Mouse (Mus musculus) CD4-positive, CD25-positive, alpha-beta regulatory T cell, adult 4 months (primary cell): ENCODE results near the gene Oas1g. TPM values are rescaled to one million over a fixed set of nuclear protein-coding genes. Genes with fewer than 3 reads are reported as not detected.
"Not testable (repeated sequence)": the region's sequence is repeated elsewhere in the genome, so short reads cannot be mapped to it uniquely, and the experiment has no call there.

Experiments
- ATAC-seq: one replicate; pipeline ENCODE4 v1.8.0; 2017
- polyA plus RNA-seq, 2 experiments: library from polyadenylated mRNA; unstranded; fragments of 100-300 nt; shearing (Covaris generic); gene quantifications; one replicate each; pipeline ENCODE4 v1.2.1; 2017

The Oas1g gene
- polyA plus RNA-seq, 2 experiments from 2014 or later: 1.2 TPM; not detected in 1

GRCm38 (mm10) chr5:120890026-120890425, 2.6 kb upstream of the Oas1g start:
- no peak for ATAC-seq

GRCm38 (mm10) chr5:120888294-120888815, 942 bp upstream of the Oas1g start:
- not testable (repeated sequence) for ATAC-seq

DNA sequence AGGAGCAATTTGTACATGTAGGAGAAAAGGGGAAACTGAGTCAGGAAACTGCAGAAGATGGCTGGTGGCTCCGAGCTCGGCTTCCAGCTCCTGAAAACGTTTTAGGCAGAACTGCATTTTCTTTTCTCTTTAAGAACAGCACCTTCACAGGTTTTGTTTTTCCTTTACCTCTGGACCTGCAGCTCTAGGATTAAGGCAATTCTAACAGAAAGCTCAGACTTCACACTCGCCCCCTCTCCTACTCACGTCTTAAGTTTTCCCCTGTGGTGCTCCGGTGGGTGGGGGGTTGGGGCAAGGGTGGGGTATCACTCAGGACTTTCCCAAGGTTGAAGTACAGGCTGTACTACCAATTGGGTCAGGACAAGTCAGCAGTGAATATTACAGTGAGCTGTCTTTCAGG, 418 bp upstream of the Oas1g start:
- no peak for ATAC-seq

GRCm38 (mm10) chr5:120881681-120882080, 5.7 kb downstream of the Oas1g start:
- ATAC-seq: not testable (repeated sequence)

DNA sequence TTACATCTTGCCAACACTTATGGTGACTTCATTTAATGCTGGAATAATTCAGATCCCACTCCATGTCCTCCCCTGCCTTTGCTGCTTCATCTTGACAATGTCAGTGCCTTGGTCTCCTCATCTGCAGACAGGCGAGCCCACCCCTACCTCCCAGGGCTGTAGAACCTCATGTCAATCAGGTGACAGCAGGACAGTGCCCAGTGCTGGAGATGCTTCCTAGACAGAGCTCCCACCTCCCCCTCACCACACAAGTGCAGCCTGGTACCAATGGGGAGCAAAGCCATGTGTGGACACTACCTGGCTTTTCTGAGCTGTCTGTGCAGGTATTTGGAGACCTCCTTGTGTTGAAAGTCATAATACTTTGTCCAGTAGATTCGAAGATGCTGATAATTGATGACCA, 8.6 kb downstream of the Oas1g start:
- not testable (repeated sequence) for ATAC-seq

DNA sequence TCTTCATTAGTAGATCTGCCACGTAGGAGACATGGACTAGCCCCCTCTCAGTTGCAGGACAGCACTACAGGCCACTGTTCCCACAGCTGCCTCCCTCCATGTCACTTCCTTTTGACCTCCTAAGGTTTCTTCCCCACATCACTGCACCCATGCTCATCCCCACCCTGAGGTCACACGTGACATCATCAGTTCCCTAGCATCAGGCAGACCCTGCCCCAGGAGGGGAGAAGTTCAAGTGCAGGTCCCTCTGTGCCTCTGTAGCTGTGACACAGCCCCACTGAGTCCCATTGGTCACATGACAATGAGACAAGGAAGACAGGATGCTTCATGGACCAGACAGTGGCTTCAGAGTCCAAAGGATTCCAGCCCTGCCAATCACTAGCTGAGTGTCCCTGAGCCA, 10.0 kb downstream of the Oas1g start:
- not testable (repeated sequence) for ATAC-seq

DNA sequence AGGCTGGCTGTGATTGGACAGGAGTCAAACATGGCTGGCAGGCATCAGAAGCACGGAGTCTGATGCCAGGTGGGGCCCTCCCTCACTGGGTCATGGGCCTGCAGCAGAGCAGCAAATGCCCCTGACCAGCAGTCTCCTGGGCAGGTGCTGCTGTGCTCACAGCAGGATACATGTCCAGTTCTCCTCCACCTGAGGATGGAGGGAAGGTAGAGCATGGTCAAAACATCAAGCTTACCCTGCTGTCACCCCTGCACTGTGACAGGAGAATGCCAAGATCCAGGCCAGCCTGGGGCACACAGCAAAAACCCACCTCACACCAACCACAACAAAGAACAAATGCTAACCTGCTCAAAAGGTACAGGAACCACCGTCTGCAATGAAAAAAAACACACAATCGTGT, 10.6 kb downstream of the Oas1g start:
- ATAC-seq: not testable (repeated sequence)

DNA sequence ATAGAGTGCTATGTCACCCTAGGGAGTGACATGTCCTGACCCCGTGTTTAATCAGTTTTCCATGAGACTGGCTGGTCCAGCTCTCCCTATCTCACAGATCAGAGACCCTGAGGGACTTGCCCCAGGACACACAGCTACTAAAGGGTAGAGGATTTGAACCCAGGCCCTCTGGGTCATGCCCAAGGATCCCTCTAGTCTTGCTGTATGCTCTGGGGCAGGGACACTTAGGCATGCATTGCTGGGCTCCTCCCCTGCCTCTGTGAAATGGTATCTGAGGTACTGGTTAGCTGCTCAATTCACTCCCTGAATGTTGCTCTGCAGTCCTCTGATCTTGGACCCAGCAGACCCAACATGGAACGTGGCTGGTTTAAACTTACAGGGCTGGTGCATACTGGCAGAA, 15.9 kb downstream of the Oas1g start:
- no peak for ATAC-seq

DNA sequence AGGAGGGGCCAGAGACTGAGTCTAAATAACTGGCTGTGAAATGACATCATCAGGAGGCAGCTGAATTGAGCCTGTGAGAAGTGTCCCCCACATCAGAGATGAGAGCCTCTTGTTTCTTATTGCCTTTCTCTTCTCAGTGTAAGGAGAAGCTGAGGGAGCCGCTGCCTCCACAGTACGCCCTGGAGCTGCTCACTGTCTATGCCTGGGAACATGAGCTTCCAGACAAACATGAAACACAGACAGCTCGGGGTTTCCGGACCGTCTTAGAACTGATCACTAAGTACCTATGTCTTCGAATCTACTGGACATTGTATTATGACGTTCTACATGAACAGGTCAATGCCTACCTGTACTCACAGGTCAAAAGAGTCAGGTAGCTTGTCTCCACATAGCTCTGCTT, 16.6 kb downstream of the Oas1g start:
- ATAC-seq: no peak

- no peak for ATAC-seq
These were observed 17.3 kb downstream of the Oas1g start for GRCm38 (mm10) chr5:120870081-120870480.

- ATAC-seq: no peak
These were observed 17.9 kb downstream of the Oas1g start for GRCm38 (mm10) chr5:120869436-120870015.

DNA sequence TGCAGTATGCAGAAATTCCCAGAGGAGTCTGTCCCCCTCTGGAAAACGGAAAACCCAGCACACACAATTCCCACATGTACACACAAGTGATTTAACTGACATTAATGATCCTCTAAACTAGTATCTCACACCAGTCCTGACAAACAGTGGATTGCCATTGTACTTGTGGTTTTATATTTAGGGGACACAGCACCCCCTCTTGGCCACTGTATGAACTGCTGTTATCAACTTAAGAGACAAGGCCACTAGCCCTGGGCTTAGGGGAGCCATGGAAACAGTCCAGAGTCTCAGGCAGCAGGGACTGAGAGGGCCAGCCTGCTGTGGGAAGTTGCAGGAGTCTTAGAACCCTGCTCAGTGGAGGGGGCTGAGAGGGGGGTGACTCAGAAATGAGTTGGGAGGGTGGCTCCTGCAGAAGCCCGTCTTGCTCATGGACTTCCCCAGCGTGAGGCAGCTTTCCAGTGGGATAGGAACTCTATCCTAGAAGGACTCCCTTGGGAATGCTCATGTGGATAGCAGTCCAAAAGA, 22.0 kb downstream of the Oas1g start:
- no peak for ATAC-seq

DNA sequence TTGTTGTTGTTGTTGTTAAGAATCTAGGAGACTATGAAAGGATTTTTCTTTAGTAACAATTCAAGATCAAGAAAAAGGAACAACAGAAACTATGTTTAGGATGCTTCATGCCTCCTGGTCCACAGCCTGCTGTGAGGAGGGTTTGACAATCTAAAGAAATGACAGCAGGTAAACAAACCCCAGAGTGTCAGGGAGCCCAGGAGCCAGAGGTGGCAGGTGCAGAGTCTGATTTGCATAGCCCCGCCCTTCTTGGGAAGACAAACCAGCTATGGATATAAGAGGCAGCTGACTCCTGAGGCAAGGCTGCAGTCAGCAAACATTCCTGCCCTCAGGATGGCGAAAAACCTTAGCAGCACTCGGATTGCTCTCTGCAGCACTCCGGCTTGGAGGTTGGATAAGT, 26.3 kb downstream of the Oas1g start, which contains the start of gene Oas1h:
Oas1h (plus strand) TSS at position 301 of the 400 bp plus-strand sequence.
- ATAC-seq: no peak

DNA sequence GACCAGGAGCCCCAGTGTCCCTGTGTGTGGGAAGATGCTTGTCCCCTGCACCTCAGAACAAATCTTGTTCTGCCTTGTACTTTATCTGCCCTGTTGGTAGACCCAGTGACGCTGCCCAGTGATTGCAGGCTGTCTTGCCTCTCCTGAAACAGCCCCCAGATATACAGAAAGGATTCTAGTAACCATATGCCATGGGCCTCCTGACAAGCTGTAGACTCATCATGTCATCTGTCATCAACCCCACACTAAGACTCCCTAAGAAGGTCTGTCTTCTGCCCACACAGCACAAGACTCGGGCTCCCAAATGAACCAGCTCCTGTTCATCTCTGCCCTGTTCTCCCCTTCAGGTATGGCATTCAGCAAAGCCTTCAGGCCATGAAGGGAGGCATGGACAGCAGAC, 28.2 kb downstream of the Oas1g start:
- no peak for ATAC-seq

DNA sequence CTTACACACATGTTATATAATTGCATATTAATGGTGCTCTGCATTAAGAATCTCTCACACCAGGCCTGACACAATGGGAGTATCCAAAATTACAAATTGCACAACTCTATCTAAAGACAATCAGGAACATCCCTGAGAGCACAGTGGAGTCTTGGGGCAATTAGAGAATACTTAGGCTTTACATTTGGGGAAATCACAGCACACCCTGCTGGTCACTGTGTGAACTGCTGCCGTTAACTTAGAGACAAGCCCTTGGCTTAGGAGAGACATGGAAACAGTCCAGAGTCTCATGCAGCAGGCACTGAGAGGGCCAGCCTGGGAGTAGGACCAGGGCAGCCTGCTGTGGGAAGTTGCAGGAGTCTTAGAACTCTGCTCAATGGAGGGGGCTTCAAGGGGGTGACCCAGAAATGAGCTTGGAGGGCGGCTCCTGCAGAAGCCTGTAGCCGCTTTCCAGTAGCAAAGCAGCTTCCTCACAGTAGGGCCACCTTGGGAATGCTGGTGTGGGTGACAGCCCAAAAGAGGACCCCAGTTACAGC, 37.7 kb downstream of the Oas1g start:
- ATAC-seq: no peak

GRCm38 (mm10) chr5:120847067-120847466, 40.3 kb downstream of the Oas1g start, which contains the start of gene Oas1f:
Gene Oas1f, plus strand, starts transcription at chr5:120847367.
- no peak for ATAC-seq

DNA sequence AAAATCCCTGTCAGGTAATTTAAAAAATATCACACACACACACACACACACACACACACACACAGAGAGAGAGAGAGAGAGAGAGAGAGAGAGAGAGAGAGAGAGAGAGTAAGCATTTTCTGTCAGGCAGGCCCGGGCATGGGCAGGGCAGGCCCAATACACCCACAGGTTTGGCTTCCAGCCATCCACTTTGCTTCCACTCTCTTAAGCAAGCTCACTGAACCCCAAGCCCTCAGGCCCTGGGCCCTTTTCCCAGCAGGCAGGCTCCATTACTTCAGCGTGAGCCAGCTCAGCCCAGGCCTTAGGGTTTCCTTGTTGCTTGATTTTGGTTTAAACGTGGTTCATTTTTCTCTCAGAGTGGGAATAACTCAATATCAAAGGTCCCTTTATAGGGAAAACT, 42.7 kb downstream of the Oas1g start:
- no peak for ATAC-seq

- peak; percentile 63 for ATAC-seq
These were observed 50.5 kb downstream of the Oas1g start for GRCm38 (mm10) chr5:120836731-120837585.

GRCm38 (mm10) chr5:120833335-120834280, 53.8 kb downstream of the Oas1g start:
- ATAC-seq: no peak

DNA sequence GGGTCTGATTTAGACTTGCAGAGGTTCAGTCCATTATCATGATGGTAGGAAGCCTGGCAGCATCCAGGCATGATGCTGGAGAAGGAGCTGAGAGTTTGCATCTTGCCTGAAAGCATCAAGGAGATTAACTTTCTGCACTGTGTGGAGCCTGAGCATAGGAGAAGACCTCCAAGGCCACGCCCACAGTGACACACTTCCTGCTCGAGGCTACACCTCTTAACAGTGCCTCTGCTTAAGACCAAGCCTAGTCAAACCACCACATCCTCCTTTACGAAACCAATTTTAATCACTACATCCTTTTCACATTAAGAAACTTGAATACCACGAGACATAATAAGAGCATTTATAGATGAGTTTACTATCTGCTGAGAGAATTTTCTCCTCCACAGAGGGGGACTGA, 56.4 kb downstream of the Oas1g start:
- ATAC-seq: peak; percentile 100
